In genomic region chr16:33967283-33967640, GRCm38 (mm10) we compare ENCODE assay signal across 7 mouse cellular contexts. TPM values are rescaled to one million over a fixed set of nuclear protein-coding genes. Genes with fewer than 3 reads are reported as not detected.
DNase-seq lines count a peak whose midpoint lies in the region; ATAC-seq and TF ChIP-seq lines count a peak whose summit lies in the region.

No protein-coding gene starts in this region.

- 0 out of 2 replicates have a peak overlapping the region, but pooled peaks have one; percentile 36 for H3K27ac ChIP-seq in embryonic fibroblast, embryonic 13.5 days (ENCODE audit: insufficient read depth, low read length)
- H3K27ac ChIP-seq in limb, embryonic 13.5 days, result no peak overlapping the region

- peak overlapping the region; percentile 82 for H3K4me3 ChIP-seq in embryonic fibroblast, embryonic 13.5 days (ENCODE audit: insufficient read depth, low read length)
- peak overlapping the region; percentile 84 for H3K4me3 ChIP-seq in limb, embryonic 13.5 days
- peak overlapping the region; percentile 76 for H3K4me3 ChIP-seq in myocyte

- no peak for TF ChIP-seq POLR2A in embryonic fibroblast, embryonic 13.5 days (IDR thresholded peaks at IDR 0.05; ENCODE audit: low read depth, low read length)
- no peak for TF ChIP-seq POLR2A in myocyte (IDR thresholded peaks at IDR 0.05; ENCODE audit: insufficient read length, low read depth)

- peaks cover 13% of the 10 kb centered on the region for H3K36me3 ChIP-seq in limb, embryonic 13.5 days
- H3K36me3 ChIP-seq in myocyte (ENCODE audit: control insufficient read depth, insufficient read depth), result no peaks in the 10 kb centered on the region

- H3K4me2 ChIP-seq in limb, embryonic 13.5 days (replicated peaks), result peak overlapping the region; percentile 79
- H3K4me2 ChIP-seq in myocyte (ENCODE audit: low read depth), result peak overlapping the region; percentile 81

- peak; percentile 8 for DNase-seq in thymus, postnatal 0 days (ENCODE audit: low spot score)
- no peak for DNase-seq in thymus, postnatal 14 days
- DNase-seq in cerebellum, postnatal 36 days, result no peak
- DNase-seq in right cerebral cortex, postnatal 14 days, result no peak

- peak overlapping the region; percentile 87 for H3K9ac ChIP-seq in limb, embryonic 13.5 days

- peak; percentile 37; the same call in 1 of the 2 replicates for ATAC-seq in limb, embryonic 13.5 days (ENCODE audit: low FRiP score, low read depth)

- 58% methylated on average over 2 of the region's 2 CpGs for WGBS in limb, embryonic 13.5 days

- H3K9me3 ChIP-seq in limb, embryonic 13.5 days, result no peaks in the 10 kb centered on the region

- H3K27me3 ChIP-seq in limb, embryonic 13.5 days, result no peaks in the 10 kb centered on the region
- no peaks in the 10 kb centered on the region for H3K27me3 ChIP-seq in myocyte (ENCODE audit: control insufficient read depth, insufficient read depth, insufficient read length)

- H3ac ChIP-seq in myocyte (ENCODE audit: control insufficient read depth, insufficient read length), result peak overlapping the region; percentile 8

- peaks cover 2% of the 10 kb centered on the region; the same call in 1 of the 2 replicates for H3K4me1 ChIP-seq in embryonic fibroblast, embryonic 13.5 days (ENCODE audit: control insufficient read depth, insufficient read depth, low read length)
- H3K4me1 ChIP-seq in limb, embryonic 13.5 days, result peaks cover 12% of the 10 kb centered on the region

- peaks cover 27% of the 10 kb centered on the region for H3K79me2 ChIP-seq in myocyte (ENCODE audit: control insufficient read depth, insufficient read depth)

- no peak for TF ChIP-seq CTCF in embryonic fibroblast, embryonic 13.5 days (IDR thresholded peaks at IDR 0.05; ENCODE audit: borderline replicate concordance, insufficient read depth, low read length)

TF ChIP-seq in myocyte, 11 proteins besides CTCF, POLR2A, EP300 and RAD21:
- TF ChIP-seq E2F4 (IDR thresholded peaks at IDR 0.05; ENCODE audit: insufficient read depth) (no peak), CEBPB (IDR thresholded peaks at IDR 0.05; ENCODE audit: insufficient read depth, poor library complexity, severe bottlenecking) (no peak), MYOG (IDR thresholded peaks at IDR 0.05; ENCODE audit: control insufficient read depth in 1 of 3, insufficient read depth in 1 of 3, insufficient read length in 2 of 3, low read depth in 2 of 3) (no peak), MYOD1 (IDR thresholded peaks at IDR 0.05; ENCODE audit: control insufficient read depth in 1 of 3, insufficient read length in 2 of 3, low read depth in 2 of 3) (no peak), MAX (IDR thresholded peaks at IDR 0.05; ENCODE audit: low read depth) (no peak), USF1 (IDR thresholded peaks at IDR 0.05; ENCODE audit: low read depth) (no peak), REST (IDR thresholded peaks at IDR 0.05; ENCODE audit: insufficient read depth, insufficient read length) (no peak), TCF3 (IDR thresholded peaks at IDR 0.05; ENCODE audit: insufficient read length, low read depth) (no peak), SRF (IDR thresholded peaks at IDR 0.05; ENCODE audit: control insufficient read depth, insufficient read length, low read depth) (no peak)

RNA-seq across cellular contexts. Expression of gene Umps, which starts 0.4 kb away (rescaled TPM):
- 46.2 and 53.2 TPM in 2 replicates for polyA plus RNA-seq in thymus, postnatal 0 days (2015; fragmentation: Nextera tagmentation; extraction: Ambion mirVana)
- polyA plus RNA-seq in embryonic fibroblast, embryonic 13.5 days (2011; ENCODE audit: insufficient read length, low read depth, missing spikeins), result 23.3 and 25.5 TPM in 2 replicates
- polyA plus RNA-seq in limb, embryonic 13.5 days (2015; fragmentation: Nextera tagmentation; extraction: Ambion mirVana), result 57.8 and 58.2 TPM in 2 replicates
- 18.9 TPM for polyA plus RNA-seq in myocyte (2012; fragmentation: generic; extraction: Trizol)
